Mouse (Mus musculus) embryo, embryonic 10.5 days (tissue): ENCODE measurements at regions not wholly inside any gene's neighbourhood (a gene's known extent, or its start where the extent isn't known, plus 50 kb on each side); places are given as distances from the start of the nearest gene placed in this dataset.
"Not testable (repeated sequence)": the region's sequence is repeated elsewhere in the genome, so short reads cannot be mapped to it uniquely, and the experiment has no call there.

Experiments
- DNase-seq: peaks from one replicate; pipeline ENCODE4 v3.0.0-alpha.2; 2015; ENCODE audit warnings: low spot score

DNA sequence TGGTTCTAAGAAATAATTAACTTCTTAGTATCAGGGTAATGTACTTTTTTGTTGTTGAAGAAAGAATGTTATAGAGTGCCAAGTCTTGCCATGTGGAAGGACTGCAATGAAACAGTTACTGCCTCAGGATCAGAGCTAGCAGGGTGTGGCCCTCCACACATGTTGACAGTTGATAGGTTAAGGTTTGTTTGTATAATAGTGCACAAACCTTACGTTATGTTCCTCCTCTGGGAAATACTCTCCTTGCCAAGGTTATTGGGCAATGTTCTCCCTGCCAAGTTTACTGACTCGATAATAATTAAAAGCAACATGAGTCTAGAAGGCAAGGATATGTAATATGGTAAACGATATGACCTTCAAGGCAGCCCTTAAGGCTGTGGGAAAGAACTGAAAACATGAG is 799.2 kb downstream of the Rab28 start:
- DNase-seq = no peak

DNA sequence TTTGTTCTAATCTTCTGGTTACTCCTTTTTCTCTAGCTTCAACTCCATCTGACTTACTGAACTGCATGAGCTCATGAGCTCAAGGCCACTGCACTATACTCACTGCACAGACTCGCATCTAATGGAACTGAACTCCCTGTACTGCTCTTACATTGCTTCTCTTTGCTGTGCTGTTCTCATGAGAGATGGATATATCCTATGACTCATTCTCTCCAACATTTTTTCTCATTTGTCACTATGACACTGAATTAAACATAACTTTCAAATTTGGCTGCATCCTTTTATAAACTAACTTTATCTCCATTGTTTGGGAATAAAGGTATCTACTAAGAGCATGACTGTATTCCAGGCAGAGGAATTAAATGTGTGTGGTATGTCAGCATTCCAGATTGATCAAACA is 806.2 kb downstream of the Rab28 start:
- no peak for DNase-seq

DNA sequence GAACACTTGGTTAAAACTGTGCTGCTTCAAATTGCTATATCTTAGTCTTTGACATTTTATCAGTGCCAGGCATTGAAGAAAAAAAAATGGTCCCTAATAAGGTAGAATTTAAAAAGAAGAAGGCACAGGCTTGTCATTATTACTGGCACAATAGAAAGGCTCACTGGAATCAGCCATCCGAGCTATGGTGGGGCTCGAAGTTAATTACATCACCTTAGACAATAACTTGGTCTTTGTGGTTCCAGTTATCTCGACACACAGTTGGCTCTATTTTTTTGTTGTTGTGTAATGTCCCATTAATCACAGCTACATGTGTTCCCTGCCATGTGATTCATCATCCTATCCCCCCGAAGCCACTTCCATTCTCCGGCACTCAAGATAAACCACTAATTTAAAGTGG is 825.1 kb downstream of the Rab28 start:
- DNase-seq = no peak

DNA sequence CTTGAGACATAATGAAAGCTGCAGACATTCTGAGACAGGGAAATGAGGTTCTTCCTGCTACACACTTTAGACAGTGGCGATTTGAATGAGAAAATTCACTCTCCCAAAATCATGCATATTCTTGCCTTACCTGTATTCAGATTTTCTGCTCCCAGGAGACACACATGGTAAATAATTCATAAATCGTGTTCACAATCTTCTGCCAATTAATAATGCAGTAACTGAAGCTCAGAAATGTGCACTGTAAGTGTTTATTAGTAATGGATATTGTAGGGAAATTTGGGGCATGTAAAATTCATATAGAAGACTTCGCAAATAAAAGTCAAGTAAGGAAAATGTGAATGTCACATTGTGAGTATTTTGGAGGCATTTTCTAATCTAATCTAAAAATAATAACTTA is 830.2 kb downstream of the Rab28 start:
- DNase-seq = no peak

DNA sequence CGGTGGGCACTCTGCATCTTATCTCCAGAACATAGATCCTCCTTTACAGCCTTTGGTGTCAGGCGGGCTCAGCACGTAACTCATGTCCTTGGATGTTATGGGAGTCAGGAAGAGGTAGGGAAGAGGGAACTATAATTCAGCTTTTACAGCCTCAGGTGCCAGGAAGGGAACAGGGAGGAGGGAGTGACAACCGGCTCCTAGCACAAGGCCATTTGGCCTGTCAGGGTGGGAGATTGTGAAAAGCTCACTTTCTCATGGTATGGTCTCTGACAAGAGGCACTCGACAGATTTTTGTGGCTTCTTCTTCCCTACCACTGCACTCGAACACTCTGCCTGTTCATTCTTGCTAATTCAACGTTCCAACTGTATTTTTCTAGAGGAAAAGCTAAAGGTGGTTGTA is 845.6 kb downstream of the Rab28 start:
- DNase-seq = not testable (repeated sequence)
